Mouse (Mus musculus): ENCODE data around the gene Ift122. TPM values are rescaled to one million over a fixed set of nuclear protein-coding genes. Genes with fewer than 3 reads are reported as not detected.

Ift122 gene
- 29.4 and 32.8 TPM in 2 replicates for polyA plus RNA-seq (2014; fragmentation: Nextera tagmentation; extraction: Ambion mirVana)

DNA sequence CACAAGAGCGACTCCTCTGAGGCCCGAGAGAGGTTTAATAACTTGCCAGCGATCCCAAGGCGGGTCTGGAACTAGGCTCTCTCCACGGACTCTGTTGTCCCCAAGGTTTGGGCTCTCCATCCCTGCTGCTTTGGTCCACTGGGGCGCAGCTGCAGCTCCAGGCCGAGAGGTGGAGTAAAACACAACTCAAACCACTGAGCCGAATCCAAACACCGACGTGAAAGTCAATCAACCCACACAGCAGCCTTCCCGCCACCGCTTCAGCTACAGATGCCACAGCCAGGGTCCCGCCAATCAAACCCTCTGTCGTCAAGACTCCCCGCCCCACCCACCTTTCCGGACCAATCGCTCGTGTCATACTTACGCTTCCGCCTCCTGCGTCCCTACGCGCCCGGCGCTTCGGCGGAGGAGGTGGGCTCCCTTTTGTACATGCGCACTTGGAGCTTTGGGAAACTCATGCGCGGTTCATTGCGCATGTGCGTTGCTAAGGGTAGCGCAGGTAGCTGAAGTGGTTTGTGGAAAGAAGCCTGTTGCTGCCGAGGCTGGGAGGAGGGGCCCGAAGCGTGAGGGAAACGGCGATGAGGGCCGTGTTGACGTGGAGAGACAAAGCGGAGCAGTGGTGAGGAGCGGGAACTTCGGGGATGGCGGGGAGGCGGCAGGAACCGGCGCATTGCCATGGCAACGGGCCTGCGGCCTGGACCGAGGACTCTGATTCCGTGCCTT lies at the start of gene Ift122, which contains the start of gene Mbd4:
Ift122 (plus strand) TSS at position 380 of the 723 bp plus-strand sequence.
Mbd4 (minus strand) TSS at position 281 of the 723 bp plus-strand sequence.
- Histone ChIP-seq H3K4me1 (ENCODE audit: control insufficient read depth, insufficient read depth, low read length) (no peaks in the 10 kb centered on the region), H3K36me3 (ENCODE audit: control insufficient read depth, insufficient read depth, low read length) (no peaks in the 10 kb centered on the region; the same call in 1 of the 2 replicates), H3K4me2 (ENCODE audit: low read depth, severe bottlenecking) (peak within 1 kb of the TSS; percentile 62), H3K9ac (ENCODE audit: low read length) (peak within 1 kb of the TSS; percentile 68), H3K4me3 (ENCODE audit: low read depth, low read length) (peak within 1 kb of the TSS; percentile 57), H3K27ac (replicated peaks; ENCODE audit: low read depth, low read length) (peak within 1 kb of the TSS; percentile 86), H3K9me3 (ENCODE audit: control insufficient read depth, low read length) (no peaks in the 10 kb centered on the region), H3K27me3 (ENCODE audit: control insufficient read depth, insufficient read depth, low read length) (no peaks in the 10 kb centered on the region)
- ATAC-seq (ENCODE audit: insufficient number of reproducible peaks, low FRiP score, low TSS enrichment, low read depth) = peak; percentile 96
- DNase-seq (ENCODE audit: low spot score) = peak; percentile 97
- under 1% methylated on average over 51 of the region's 51 CpGs for WGBS

GRCm38 (mm10) chr6:115803541-115804382 lies 49.5 kb upstream of the Ift122 start:
- Histone ChIP-seq H3K27ac (replicated peaks; ENCODE audit: low read depth, low read length) (no peak overlapping the region), H3K4me2 (ENCODE audit: low read depth, severe bottlenecking) (no peak overlapping the region), H3K4me1 (ENCODE audit: control insufficient read depth, insufficient read depth, low read length) (peaks cover 5% of the 10 kb centered on the region), H3K9ac (ENCODE audit: low read length) (no peak overlapping the region), H3K27me3 (ENCODE audit: control insufficient read depth, insufficient read depth, low read length) (no peaks in the 10 kb centered on the region), H3K9me3 (ENCODE audit: control insufficient read depth, low read length) (no peaks in the 10 kb centered on the region), H3K36me3 (ENCODE audit: control insufficient read depth, insufficient read depth, low read length) (peaks cover 43% of the 10 kb centered on the region), H3K4me3 (ENCODE audit: low read depth, low read length) (no peak overlapping the region)
- 53% methylated on average over 16 of the region's 16 CpGs for WGBS
- ATAC-seq (ENCODE audit: insufficient number of reproducible peaks, low FRiP score, low TSS enrichment, low read depth) = peak; percentile 48; the same call in 1 of the 2 replicates
- peak; percentile 82 for DNase-seq (ENCODE audit: low spot score)

GRCm38 (mm10) chr6:115804432-115805192 lies 48.7 kb upstream of the Ift122 start:
- ATAC-seq (ENCODE audit: insufficient number of reproducible peaks, low FRiP score, low TSS enrichment, low read depth) (no peak), DNase-seq (ENCODE audit: low spot score) (no peak)
- no peaks in the 10 kb centered on the region for H3K9me3 ChIP-seq (ENCODE audit: control insufficient read depth, low read length)
- H3K4me2 ChIP-seq (ENCODE audit: low read depth, severe bottlenecking) = no peak overlapping the region
- no peak overlapping the region for H3K27ac ChIP-seq (replicated peaks; ENCODE audit: low read depth, low read length)
- no peak overlapping the region for H3K4me3 ChIP-seq (ENCODE audit: low read depth, low read length)
- H3K9ac ChIP-seq (ENCODE audit: low read length) = no peak overlapping the region
- peaks cover 35% of the 10 kb centered on the region for H3K36me3 ChIP-seq (ENCODE audit: control insufficient read depth, insufficient read depth, low read length)
- 70% methylated on average over 10 of the region's 10 CpGs for whole genome bisulfite sequencing
- peaks cover 5% of the 10 kb centered on the region for H3K4me1 ChIP-seq (ENCODE audit: control insufficient read depth, insufficient read depth, low read length)
- no peaks in the 10 kb centered on the region for H3K27me3 ChIP-seq (ENCODE audit: control insufficient read depth, insufficient read depth, low read length)

DNA sequence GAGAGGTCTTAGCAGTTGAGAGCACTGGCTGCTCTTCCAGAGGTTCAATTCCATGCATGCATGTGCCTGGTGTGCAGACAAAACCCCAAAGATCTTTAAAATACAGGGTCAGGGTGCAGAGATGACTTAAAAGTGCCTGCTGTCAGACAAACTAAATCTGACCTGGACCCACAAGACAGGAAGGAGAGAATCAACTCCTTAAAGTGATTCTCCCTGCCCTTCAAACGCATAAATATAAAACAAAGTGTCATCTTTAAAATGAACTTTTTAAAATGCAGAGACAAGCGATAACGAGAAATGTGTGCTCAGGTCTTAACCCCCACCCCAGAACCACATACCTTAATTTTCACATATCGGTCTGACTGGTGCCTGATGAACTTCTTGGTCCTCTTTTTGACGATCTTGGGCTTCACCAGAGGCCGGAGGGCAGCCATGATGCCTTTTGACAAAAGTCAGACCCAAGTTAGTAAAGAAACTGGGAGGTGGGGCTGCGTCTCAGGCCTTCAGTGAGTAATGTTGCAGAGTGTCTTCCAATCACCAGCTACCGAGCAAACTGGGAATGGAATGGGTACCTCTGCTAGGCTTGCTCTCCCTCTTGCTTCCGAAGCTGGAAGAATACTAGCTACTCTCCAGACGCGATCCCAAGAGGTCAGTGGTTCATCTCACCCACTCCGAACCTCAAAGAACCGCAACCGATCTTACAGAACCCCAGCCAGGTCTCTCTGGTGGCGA lies 45.6 kb upstream of the Ift122 start:
- 2% methylated on average over 15 of the region's 15 CpGs for WGBS
- DNase-seq (ENCODE audit: low spot score) (peak; percentile 39), ATAC-seq (ENCODE audit: insufficient number of reproducible peaks, low FRiP score, low TSS enrichment, low read depth) (no peak)
- peak overlapping the region; percentile 97 for H3K9ac ChIP-seq (ENCODE audit: low read length)
- no peaks in the 10 kb centered on the region for H3K27me3 ChIP-seq (ENCODE audit: control insufficient read depth, insufficient read depth, low read length)
- H3K27ac ChIP-seq (replicated peaks; ENCODE audit: low read depth, low read length) = peak overlapping the region; percentile 93
- peaks cover 5% of the 10 kb centered on the region for H3K4me1 ChIP-seq (ENCODE audit: control insufficient read depth, insufficient read depth, low read length)
- H3K9me3 ChIP-seq (ENCODE audit: control insufficient read depth, low read length) = no peaks in the 10 kb centered on the region
- H3K4me2 ChIP-seq (ENCODE audit: low read depth, severe bottlenecking) = peak overlapping the region; percentile 61
- peak overlapping the region; percentile 79 for H3K4me3 ChIP-seq (ENCODE audit: low read depth, low read length)
- peaks cover 21% of the 10 kb centered on the region for H3K36me3 ChIP-seq (ENCODE audit: control insufficient read depth, insufficient read depth, low read length)

DNA sequence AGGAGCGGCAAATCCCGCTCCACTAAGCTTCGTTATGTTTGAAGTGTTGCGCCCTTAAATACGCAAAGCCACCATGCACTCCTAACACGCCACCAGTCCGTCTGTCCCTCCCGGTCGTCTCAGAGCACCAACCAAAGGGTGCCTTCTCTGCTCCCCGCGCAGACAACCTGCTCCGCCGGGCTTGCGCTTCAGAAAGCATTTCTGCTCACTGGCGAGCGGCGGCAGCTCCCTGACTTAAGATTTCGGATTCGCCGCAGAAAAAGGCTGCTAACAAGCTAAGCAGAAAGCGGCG lies 45.1 kb upstream of the Ift122 start:
- Histone ChIP-seq H3K4me2 (ENCODE audit: low read depth, severe bottlenecking) (peak overlapping the region; percentile 61), H3K9me3 (ENCODE audit: control insufficient read depth, low read length) (no peaks in the 10 kb centered on the region), H3K4me1 (ENCODE audit: control insufficient read depth, insufficient read depth, low read length) (peaks cover 5% of the 10 kb centered on the region), H3K36me3 (ENCODE audit: control insufficient read depth, insufficient read depth, low read length) (peaks cover 21% of the 10 kb centered on the region; the same call in 1 of the 2 replicates), H3K4me3 (ENCODE audit: low read depth, low read length) (peak overlapping the region; percentile 79), H3K9ac (ENCODE audit: low read length) (peak overlapping the region; percentile 97), H3K27ac (replicated peaks; ENCODE audit: low read depth, low read length) (peak overlapping the region; percentile 93), H3K27me3 (ENCODE audit: control insufficient read depth, insufficient read depth, low read length) (no peaks in the 10 kb centered on the region)
- WGBS = under 1% methylated on average over 22 of the region's 22 CpGs
- ATAC-seq (ENCODE audit: insufficient number of reproducible peaks, low FRiP score, low TSS enrichment, low read depth) = no peak
- no peak for DNase-seq (ENCODE audit: low spot score)

- Histone ChIP-seq H3K4me1 (ENCODE audit: control insufficient read depth, insufficient read depth, low read length) (peaks cover 5% of the 10 kb centered on the region), H3K27ac (replicated peaks; ENCODE audit: low read depth, low read length) (peak within 1 kb of the TSS; percentile 93), H3K9ac (ENCODE audit: low read length) (peak within 1 kb of the TSS; percentile 97), H3K36me3 (ENCODE audit: control insufficient read depth, insufficient read depth, low read length) (peaks cover 21% of the 10 kb centered on the region; the same call in 1 of the 2 replicates), H3K27me3 (ENCODE audit: control insufficient read depth, insufficient read depth, low read length) (no peaks in the 10 kb centered on the region), H3K4me3 (ENCODE audit: low read depth, low read length) (peak within 1 kb of the TSS; percentile 79), H3K4me2 (ENCODE audit: low read depth, severe bottlenecking) (peak within 1 kb of the TSS; percentile 61), H3K9me3 (ENCODE audit: control insufficient read depth, low read length) (no peaks in the 10 kb centered on the region)
- peak; percentile 79 for ATAC-seq (ENCODE audit: insufficient number of reproducible peaks, low FRiP score, low TSS enrichment, low read depth)
- DNase-seq (ENCODE audit: low spot score) = peak; percentile 90
- WGBS = under 1% methylated on average over 47 of the region's 47 CpGs
These were observed 44.6 kb upstream of the Ift122 start, which contains the start of gene Rpl32 for GRCm38 (mm10) chr6:115808488-115809231. Rpl32 (minus strand) TSS chr6:115808747.

- H3K27me3 ChIP-seq (ENCODE audit: control insufficient read depth, insufficient read depth, low read length) = no peaks in the 10 kb centered on the region
- H3K9me3 ChIP-seq (ENCODE audit: control insufficient read depth, low read length) = no peaks in the 10 kb centered on the region
- H3K36me3 ChIP-seq (ENCODE audit: control insufficient read depth, insufficient read depth, low read length) = peaks cover 7% of the 10 kb centered on the region; the same call in 1 of the 2 replicates
- 74% methylated on average over 8 of the region's 8 CpGs for WGBS
- H3K4me3 ChIP-seq (ENCODE audit: low read depth, low read length) = no peak overlapping the region
- no peak for ATAC-seq (ENCODE audit: insufficient number of reproducible peaks, low FRiP score, low TSS enrichment, low read depth)
- no peak overlapping the region for H3K4me2 ChIP-seq (ENCODE audit: low read depth, severe bottlenecking)
- no peak overlapping the region for H3K9ac ChIP-seq (ENCODE audit: low read length)
- H3K4me1 ChIP-seq (ENCODE audit: control insufficient read depth, insufficient read depth, low read length) = peaks cover 2% of the 10 kb centered on the region
- H3K27ac ChIP-seq (replicated peaks; ENCODE audit: low read depth, low read length) = no peak overlapping the region
- no peak for DNase-seq (ENCODE audit: low spot score)
These were observed 41.7 kb upstream of the Ift122 start for GRCm38 (mm10) chr6:115811606-115812005.

Data from limb, embryonic 11.5 days (tissue).